Mouse (Mus musculus) lung, embryonic 14.5 days (tissue): ENCODE data around the gene Zp3. TPM values are rescaled to one million over a fixed set of nuclear protein-coding genes. Genes with fewer than 3 reads are reported as not detected.

ENCODE experiments used
- ATAC-seq: fragments of 200-750 bp; cut with Nextera tagmentation; 2 replicates; pipeline ENCODE4 v1.8.0; 2017; ENCODE audit warnings: mild to moderate bottlenecking, moderate TSS enrichment, moderate library complexity; ENCODE audit not compliant: insufficient read depth
- DNase-seq: peaks from one replicate; pipeline ENCODE4 v3.0.0-alpha.2; 2015
- H3K27ac ChIP-seq: fragments of 300-500 bp; sonication (generic); 2 replicates; pipeline ENCODE4 v1.5.1; 2014; ENCODE audit warnings: low read depth, mild to moderate bottlenecking, moderate library complexity
- H3K27me3 ChIP-seq: fragments of 300-500 bp; sonication (generic); 2 replicates; pipeline ENCODE4 v1.6.1; 2014; ENCODE audit warnings: low read length, control low read depth; ENCODE audit not compliant: insufficient read depth
- H3K36me3 ChIP-seq: fragments of 300-500 bp; sonication (generic); 2 replicates; pipeline ENCODE4 v1.6.1; 2014; ENCODE audit warnings: control low read depth; ENCODE audit not compliant: insufficient read depth
- H3K4me1 ChIP-seq: fragments of 300-500 bp; sonication (generic); 2 replicates; pipeline ENCODE4 v1.6.1; 2014; ENCODE audit warnings: antibody characterized with exemption, control low read depth; ENCODE audit not compliant: insufficient read depth
- H3K4me2 ChIP-seq: fragments of 300-500 bp; sonication (generic); 2 replicates; pipeline ENCODE4 v1.6.1; 2014; ENCODE audit warnings: mild to moderate bottlenecking
- H3K4me3 ChIP-seq: fragments of 300-500 bp; sonication (generic); 2 replicates; pipeline ENCODE4 v1.5.1; 2014; ENCODE audit warnings: low read depth, low read length
- H3K9ac ChIP-seq: fragments of 300-500 bp; sonication (generic); 2 replicates; pipeline ENCODE4 v1.6.1; 2014
- H3K9me3 ChIP-seq: fragments of 300-500 bp; sonication (generic); 2 replicates; pipeline ENCODE4 v1.6.1; 2016; ENCODE audit warnings: low read depth, low read length, control low read depth
- CTCF ChIP-seq: IDR thresholded peaks from 2 replicates; pipeline ENCODE4 v1.5.1; 2016; ENCODE audit warnings: antibody characterized with exemption, low read depth
- WGBS: fragments of 180-500 bp; shearing (Covaris S2); extraction: QIAGEN DNeasy Blood & Tissue Kit; methylation state at CpG from one replicate; pipeline ENCODE4 v1.1.7; 2014; 5-methylcytosine and 5-hydroxymethylcytosine counted together
- polyA plus RNA-seq: library from polyadenylated mRNA; unstranded; fragments of >200 nt; fragmentation: Nextera tagmentation; extraction: Ambion mirVana; gene quantifications from 2 replicates; pipeline ENCODE4 v1.2.1, GENCODE M21; 2014

Gene Zp3
- polyA plus RNA-seq, 1 experiment from 2014 or later, result not detected

DNA sequence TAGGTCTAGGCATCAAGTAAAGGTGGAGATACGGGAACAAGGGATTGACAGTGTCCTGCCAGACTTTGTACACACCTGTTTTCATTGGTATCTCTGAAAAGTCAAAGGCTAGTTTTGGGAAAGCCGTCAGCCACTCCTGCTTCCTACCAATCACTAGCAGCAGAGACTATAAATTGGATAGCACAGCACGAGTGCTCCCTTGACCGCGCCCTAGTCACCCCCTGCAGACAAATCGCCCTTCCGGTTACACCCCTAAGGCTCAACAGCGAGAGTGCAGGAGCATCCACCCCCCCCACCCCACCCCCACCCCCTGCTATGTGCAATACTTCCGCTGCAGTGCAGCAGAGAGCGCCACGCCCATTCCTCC is 17.8 kb upstream of the Zp3 start:
- Histone ChIP-seq H3K27me3 (no peaks in the 10 kb centered on the region), H3K9ac (peak overlapping the region; percentile 32), H3K4me1 (peaks cover 10% of the 10 kb centered on the region), H3K4me3 (peak overlapping the region; percentile 63), H3K9me3 (no peaks in the 10 kb centered on the region), H3K36me3 (no peaks in the 10 kb centered on the region), H3K27ac (peak overlapping the region; percentile 93), H3K4me2 (peak overlapping the region; percentile 94)
- no peak for TF ChIP-seq CTCF
- ATAC-seq, result peak; percentile 73; the same call in 1 of the 2 replicates
- no peak for DNase-seq
- WGBS, result 1% methylated on average over 11 of the region's 11 CpGs

DNA sequence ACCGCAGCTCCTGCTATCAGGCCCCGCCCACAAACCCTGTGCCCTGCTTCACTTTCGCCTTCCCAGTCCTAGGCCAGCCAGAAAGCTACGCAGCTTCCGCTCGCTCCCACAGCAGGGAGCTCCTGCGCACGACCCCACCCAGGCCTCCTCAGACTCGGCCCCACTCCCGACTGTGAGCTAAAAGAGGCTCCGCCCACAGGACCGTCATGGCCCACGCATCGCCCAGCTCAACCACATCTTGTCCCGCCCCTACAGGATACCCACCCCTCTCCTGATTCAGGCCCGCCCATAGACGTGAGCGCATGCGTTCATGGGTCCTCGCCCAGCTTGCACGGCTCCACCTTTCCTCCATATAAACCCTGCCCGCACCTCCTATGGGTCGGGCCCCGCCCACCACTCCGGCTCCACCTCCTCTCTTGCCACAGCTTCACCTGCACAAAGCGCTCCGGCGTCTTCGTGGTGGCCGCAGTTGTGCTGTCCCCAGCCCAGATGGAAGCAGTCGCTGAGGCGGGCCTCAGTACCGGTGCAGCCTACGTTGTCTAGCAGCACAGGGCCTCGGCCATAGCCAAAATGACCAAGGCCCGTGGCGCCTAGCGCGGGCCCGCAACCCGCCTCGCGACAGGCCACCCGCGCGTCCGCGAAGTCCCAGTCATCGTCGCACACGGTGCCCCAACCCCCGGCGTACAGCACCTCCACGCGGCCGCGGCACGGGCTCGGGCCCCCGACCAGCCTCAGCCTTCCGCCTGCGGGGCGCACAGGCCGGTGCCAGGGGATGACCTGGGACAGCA is 17.2 kb upstream of the Zp3 start:
- Histone ChIP-seq H3K36me3 (no peaks in the 10 kb centered on the region), H3K27ac (peak overlapping the region; percentile 94), H3K9ac (peak overlapping the region; percentile 86), H3K4me1 (peaks cover 10% of the 10 kb centered on the region; the same call in 1 of the 2 replicates), H3K9me3 (no peaks in the 10 kb centered on the region), H3K4me2 (peak overlapping the region; percentile 94), H3K4me3 (peak overlapping the region; percentile 63), H3K27me3 (no peaks in the 10 kb centered on the region)
- WGBS, result under 1% methylated on average over 64 of the region's 64 CpGs
- peak; percentile 100 for DNase-seq
- TF ChIP-seq CTCF, result peak; percentile 31; the same call in 1 of the 2 replicates
- peak; percentile 95 for ATAC-seq

DNA sequence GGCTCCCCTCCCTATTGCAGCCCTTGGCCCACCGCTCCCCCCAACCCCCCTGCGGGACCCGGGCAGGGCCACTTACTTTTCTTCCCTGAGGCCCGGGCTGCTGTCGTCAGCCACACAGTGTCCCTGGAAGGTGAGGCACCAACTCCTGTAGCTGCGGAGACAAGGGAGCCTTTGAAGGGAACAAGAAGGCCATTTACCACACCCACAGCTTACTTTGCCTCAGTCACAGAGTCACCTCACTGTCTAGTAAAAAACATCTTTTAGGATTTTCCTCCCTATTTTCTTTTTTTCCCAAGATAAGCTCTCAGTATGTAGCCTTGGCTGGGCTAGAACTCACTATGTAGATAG is 16.6 kb upstream of the Zp3 start:
- WGBS, result 5% methylated on average over 6 of the region's 6 CpGs
- Histone ChIP-seq H3K27me3 (no peaks in the 10 kb centered on the region), H3K9ac (peak overlapping the region; percentile 86), H3K9me3 (no peaks in the 10 kb centered on the region), H3K4me2 (peak overlapping the region; percentile 94), H3K36me3 (no peaks in the 10 kb centered on the region), H3K4me3 (peak overlapping the region; percentile 63), H3K27ac (peak overlapping the region; percentile 94), H3K4me1 (peaks cover 10% of the 10 kb centered on the region; the same call in 1 of the 2 replicates)
- ATAC-seq, result no peak
- TF ChIP-seq CTCF, result no peak
- DNase-seq, result no peak

DNA sequence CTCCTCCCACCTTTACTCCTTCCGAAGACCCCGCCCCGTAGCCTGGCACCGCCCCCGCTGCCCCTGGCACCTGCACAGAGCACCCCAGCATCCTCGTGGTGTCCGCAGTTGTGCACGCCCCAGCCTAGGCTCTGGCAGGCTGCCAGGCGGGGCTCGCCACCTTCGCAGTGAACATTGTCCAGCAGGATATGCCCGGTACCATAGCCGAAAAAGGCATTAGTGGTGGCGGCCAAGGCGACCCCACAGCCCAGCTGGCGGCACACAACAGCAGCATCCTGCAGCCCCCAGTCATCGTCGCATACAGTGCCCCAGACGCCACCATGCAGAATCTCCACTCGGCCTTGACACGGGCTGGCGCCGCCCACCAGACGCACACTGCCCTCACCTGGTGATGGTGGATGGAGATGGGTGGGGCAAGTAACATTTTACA is 14.4 kb upstream of the Zp3 start:
- H3K36me3 ChIP-seq, result no peaks in the 10 kb centered on the region
- H3K27ac ChIP-seq, result peak overlapping the region; percentile 54
- no peak for ATAC-seq
- peaks cover 10% of the 10 kb centered on the region; the same call in 1 of the 2 replicates for H3K4me1 ChIP-seq
- peak overlapping the region; percentile 26 for H3K4me3 ChIP-seq
- 7% methylated on average over 24 of the region's 24 CpGs for WGBS
- no peak overlapping the region; the same call in 1 of the 2 replicates for H3K9ac ChIP-seq
- peak overlapping the region; percentile 54 for H3K4me2 ChIP-seq
- peak; percentile 61 for DNase-seq
- peak; percentile 50 for TF ChIP-seq CTCF
- no peaks in the 10 kb centered on the region for H3K27me3 ChIP-seq
- H3K9me3 ChIP-seq, result no peaks in the 10 kb centered on the region

- Histone ChIP-seq H3K4me3 (no peak overlapping the region), H3K4me2 (no peak overlapping the region), H3K36me3 (no peaks in the 10 kb centered on the region), H3K9me3 (no peaks in the 10 kb centered on the region), H3K9ac (no peak overlapping the region), H3K27ac (no peak overlapping the region), H3K27me3 (no peaks in the 10 kb centered on the region), H3K4me1 (peaks cover 2% of the 10 kb centered on the region; the same call in 1 of the 2 replicates)
- ATAC-seq (no peak), DNase-seq (peak; percentile 26)
- 63% methylated on average over 9 of the region's 9 CpGs for WGBS
- TF ChIP-seq CTCF, result peak; percentile 58
Observed at GRCm38 (mm10) chr5:135966866-135967265, 13.0 kb upstream of the Zp3 start.

- TF ChIP-seq CTCF, result peak; percentile 71
- H3K36me3 ChIP-seq, result no peaks in the 10 kb centered on the region
- 49% methylated on average over 1 of the region's 1 CpGs for WGBS
- no peaks in the 10 kb centered on the region for H3K27me3 ChIP-seq
- H3K9ac ChIP-seq, result no peak overlapping the region
- no peaks in the 10 kb centered on the region for H3K9me3 ChIP-seq
- no peaks in the 10 kb centered on the region for H3K4me1 ChIP-seq
- ATAC-seq (no peak), DNase-seq (peak; percentile 61)
- H3K4me2 ChIP-seq, result no peak overlapping the region
- no peak overlapping the region for H3K4me3 ChIP-seq
- H3K27ac ChIP-seq, result no peak overlapping the region
Observed at GRCm38 (mm10) chr5:135968781-135969180, 11.1 kb upstream of the Zp3 start.

GRCm38 (mm10) chr5:135970247-135970646 is 9.7 kb upstream of the Zp3 start:
- Histone ChIP-seq H3K9ac (no peak overlapping the region), H3K9me3 (no peaks in the 10 kb centered on the region), H3K36me3 (no peaks in the 10 kb centered on the region), H3K27ac (no peak overlapping the region), H3K27me3 (no peaks in the 10 kb centered on the region), H3K4me3 (no peak overlapping the region), H3K4me2 (no peak overlapping the region), H3K4me1 (no peaks in the 10 kb centered on the region)
- no peak for DNase-seq
- no peak for ATAC-seq
- 69% methylated on average over 6 of the region's 6 CpGs for WGBS
- TF ChIP-seq CTCF, result no peak
